Mouse (Mus musculus): ENCODE data around the gene Il1f6. TPM values are rescaled to one million over a fixed set of nuclear protein-coding genes. Genes with fewer than 3 reads are reported as not detected.
A peak's percentile ranks its signal among the peaks of the same experiment; 100 is the strongest.
"Not testable (repeated sequence)": the region's sequence is repeated elsewhere in the genome, so short reads cannot be mapped to it uniquely, and the experiment has no call there.

Gene Il1f6
- polyA plus RNA-seq (2015; fragmentation: Nextera tagmentation; extraction: Ambion mirVana) = 0.28 and 0.97 TPM in 2 replicates

GRCm38 (mm10) chr2:24215118-24215517 lies at the start of gene Il1f6:
Gene Il1f6 (plus strand): TSS chr2:24215418.
- Histone ChIP-seq H3K9me3 (replicated peaks; ENCODE audit: control insufficient read depth, low read length) (no peaks in the 10 kb centered on the region), H3K27ac (ENCODE audit: low read length) (no peak within 1 kb of the TSS), H3K36me3 (ENCODE audit: control insufficient read depth, insufficient read depth, low read length) (no peaks in the 10 kb centered on the region), H3K27me3 (ENCODE audit: control insufficient read depth, insufficient read depth, low read length) (no peaks in the 10 kb centered on the region), H3K4me2 (ENCODE audit: low read depth, low read length) (no peak within 1 kb of the TSS), H3K4me1 (ENCODE audit: control insufficient read depth, insufficient read depth, low read length) (no peaks in the 10 kb centered on the region), H3K9ac (ENCODE audit: low read length) (no peak within 1 kb of the TSS), H3K4me3 (replicated peaks; ENCODE audit: low read length) (no peak within 1 kb of the TSS)
- WGBS = 83% methylated on average over 2 of the region's 2 CpGs
- ATAC-seq (ENCODE audit: insufficient read depth, low FRiP score) = no peak

- peak overlapping the region; percentile 14; the same call in 1 of the 2 replicates for H3K4me3 ChIP-seq (replicated peaks; ENCODE audit: low read length)
- H3K36me3 ChIP-seq (ENCODE audit: control insufficient read depth, insufficient read depth, low read length); H3K27ac ChIP-seq (ENCODE audit: low read length); ATAC-seq (ENCODE audit: insufficient read depth, low FRiP score); H3K9ac ChIP-seq (ENCODE audit: low read length); H3K9me3 ChIP-seq (replicated peaks; ENCODE audit: control insufficient read depth, low read length); H3K4me1 ChIP-seq (ENCODE audit: control insufficient read depth, insufficient read depth, low read length); H3K27me3 ChIP-seq (ENCODE audit: control insufficient read depth, insufficient read depth, low read length): not testable (repeated sequence)
- 10% methylated on average over 14 of the region's 14 CpGs for WGBS
- H3K4me2 ChIP-seq (ENCODE audit: low read depth, low read length) = peak overlapping the region; percentile 38
These were observed 33.4 kb upstream of the Il1f6 start for GRCm38 (mm10) chr2:24181683-24182331.

DNA sequence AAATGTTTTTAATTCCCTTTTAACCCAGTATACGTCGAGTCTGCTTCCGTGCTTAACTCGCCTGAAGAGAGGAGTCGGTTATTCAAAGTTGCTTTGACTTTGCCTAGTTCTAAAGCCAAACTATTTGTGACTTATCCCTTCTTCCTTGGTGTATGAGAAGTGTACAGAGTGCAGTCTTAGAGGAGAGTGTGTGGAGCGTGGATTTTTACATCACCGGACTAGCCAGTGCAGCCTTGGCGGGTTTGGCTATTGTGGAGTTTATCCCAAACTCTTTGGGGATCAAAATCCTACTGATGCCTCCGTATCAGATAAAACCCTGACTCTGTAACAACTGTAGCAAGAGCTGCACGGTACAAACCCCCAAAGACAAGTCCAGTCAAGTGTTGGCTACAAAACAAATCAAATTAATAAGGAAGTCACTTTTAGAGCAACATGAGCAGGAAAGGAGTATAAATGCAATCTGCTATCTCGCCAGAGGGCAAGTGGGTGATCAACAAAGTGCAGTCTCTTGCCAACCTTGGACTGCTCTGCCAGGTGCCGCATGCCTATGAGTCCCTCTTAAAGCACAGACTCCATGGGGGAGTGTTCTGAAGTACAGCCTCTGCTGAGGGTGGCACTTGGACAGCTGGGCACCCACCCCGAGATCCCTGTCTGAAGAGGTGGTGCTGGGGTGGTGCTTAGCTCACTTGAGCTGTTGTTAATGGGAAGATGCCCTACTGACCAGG lies 32.6 kb upstream of the Il1f6 start:
- not testable (repeated sequence) for H3K4me1 ChIP-seq (ENCODE audit: control insufficient read depth, insufficient read depth, low read length); H3K9me3 ChIP-seq (replicated peaks; ENCODE audit: control insufficient read depth, low read length); ATAC-seq (ENCODE audit: insufficient read depth, low FRiP score); H3K36me3 ChIP-seq (ENCODE audit: control insufficient read depth, insufficient read depth, low read length); H3K4me3 ChIP-seq (replicated peaks; ENCODE audit: low read length); H3K27ac ChIP-seq (ENCODE audit: low read length); H3K27me3 ChIP-seq (ENCODE audit: control insufficient read depth, insufficient read depth, low read length); H3K9ac ChIP-seq (ENCODE audit: low read length)
- WGBS = 51% methylated on average over 13 of the region's 13 CpGs
- H3K4me2 ChIP-seq (ENCODE audit: low read depth, low read length) = peak overlapping the region; percentile 38; the same call in 1 of the 2 replicates

DNA sequence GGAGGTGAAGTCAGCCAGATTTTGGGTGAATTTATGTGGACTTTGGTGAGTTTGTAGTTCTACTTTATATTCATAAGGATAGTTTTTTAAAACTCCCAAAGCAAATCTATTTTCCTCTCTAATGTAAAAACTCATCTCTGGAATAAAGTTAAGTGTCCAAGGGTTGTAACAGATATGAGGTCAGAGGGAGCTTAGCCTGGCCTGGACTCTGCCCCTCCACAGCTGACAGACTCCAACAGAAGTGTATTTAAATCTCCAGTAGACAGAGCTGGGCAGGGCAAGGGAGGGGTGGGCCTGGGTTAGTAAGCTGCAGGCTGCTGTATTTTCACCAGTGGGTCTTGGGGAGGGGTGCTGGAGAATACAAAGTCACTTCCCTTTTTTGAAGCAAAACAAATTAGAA lies 31.1 kb upstream of the Il1f6 start:
- ATAC-seq (ENCODE audit: insufficient read depth, low FRiP score); H3K4me3 ChIP-seq (replicated peaks; ENCODE audit: low read length); H3K4me2 ChIP-seq (ENCODE audit: low read depth, low read length); H3K4me1 ChIP-seq (ENCODE audit: control insufficient read depth, insufficient read depth, low read length); H3K27me3 ChIP-seq (ENCODE audit: control insufficient read depth, insufficient read depth, low read length); H3K9ac ChIP-seq (ENCODE audit: low read length); H3K27ac ChIP-seq (ENCODE audit: low read length); H3K36me3 ChIP-seq (ENCODE audit: control insufficient read depth, insufficient read depth, low read length); H3K9me3 ChIP-seq (replicated peaks; ENCODE audit: control insufficient read depth, low read length): not testable (repeated sequence)

DNA sequence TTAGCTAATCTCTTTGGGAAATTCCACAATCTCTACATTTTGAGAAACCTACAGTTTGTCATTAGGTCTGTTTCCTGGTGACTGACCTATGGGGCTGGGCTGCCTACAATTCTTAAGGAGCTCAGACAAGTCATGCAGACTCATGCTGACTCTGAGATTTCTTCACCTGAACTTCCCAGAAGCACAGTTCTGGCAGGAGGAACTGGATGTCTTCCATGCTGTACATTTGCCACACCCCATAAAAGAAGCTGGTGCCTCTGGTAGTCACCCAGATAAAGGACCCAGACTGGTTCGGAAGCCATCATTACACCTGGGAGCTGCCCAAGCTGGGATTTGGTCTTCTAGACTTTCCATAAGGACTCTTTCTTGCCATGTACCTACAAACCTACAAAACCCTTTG lies 29.0 kb upstream of the Il1f6 start, which contains the start of gene Il1f9:
Gene Il1f9 (plus strand): TSS at position 301 of the 400 bp plus-strand sequence.
- no peaks in the 10 kb centered on the region for H3K27me3 ChIP-seq (ENCODE audit: control insufficient read depth, insufficient read depth, low read length)
- no peaks in the 10 kb centered on the region for H3K9me3 ChIP-seq (replicated peaks; ENCODE audit: control insufficient read depth, low read length)
- no peak within 1 kb of the TSS for H3K4me3 ChIP-seq (replicated peaks; ENCODE audit: low read length)
- 77% methylated on average over 1 of the region's 1 CpGs for WGBS
- H3K36me3 ChIP-seq (ENCODE audit: control insufficient read depth, insufficient read depth, low read length) = no peaks in the 10 kb centered on the region
- no peak for ATAC-seq (ENCODE audit: insufficient read depth, low FRiP score)
- no peak within 1 kb of the TSS for H3K27ac ChIP-seq (ENCODE audit: low read length)
- H3K4me2 ChIP-seq (ENCODE audit: low read depth, low read length) = no peak within 1 kb of the TSS
- no peak within 1 kb of the TSS for H3K9ac ChIP-seq (ENCODE audit: low read length)
- no peaks in the 10 kb centered on the region for H3K4me1 ChIP-seq (ENCODE audit: control insufficient read depth, insufficient read depth, low read length)

DNA sequence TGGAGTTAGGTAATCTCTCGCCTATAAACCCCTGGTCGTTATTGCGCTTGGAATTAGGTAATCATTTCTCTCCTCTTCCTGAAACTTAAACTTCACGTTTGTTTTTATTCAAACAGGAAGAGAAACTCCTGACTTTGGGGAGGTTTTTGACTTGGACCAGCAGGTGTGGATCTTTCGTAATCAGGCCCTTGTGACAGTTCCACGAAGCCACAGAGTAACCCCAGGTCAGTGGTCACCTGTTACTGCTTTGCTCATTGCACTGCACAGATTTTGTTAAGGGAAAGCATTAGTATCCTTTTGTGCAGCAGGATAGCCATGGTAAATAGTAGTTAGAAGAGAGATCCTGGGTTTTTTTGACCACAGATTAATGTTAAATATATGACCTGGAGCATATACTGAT lies 27.6 kb upstream of the Il1f6 start:
- Histone ChIP-seq H3K27me3 (ENCODE audit: control insufficient read depth, insufficient read depth, low read length) (no peaks in the 10 kb centered on the region), H3K4me3 (replicated peaks; ENCODE audit: low read length) (no peak overlapping the region), H3K9ac (ENCODE audit: low read length) (no peak overlapping the region), H3K4me1 (ENCODE audit: control insufficient read depth, insufficient read depth, low read length) (no peaks in the 10 kb centered on the region), H3K9me3 (replicated peaks; ENCODE audit: control insufficient read depth, low read length) (no peaks in the 10 kb centered on the region), H3K36me3 (ENCODE audit: control insufficient read depth, insufficient read depth, low read length) (no peaks in the 10 kb centered on the region), H3K27ac (ENCODE audit: low read length) (no peak overlapping the region), H3K4me2 (ENCODE audit: low read depth, low read length) (no peak overlapping the region)
- 57% methylated on average over 6 of the region's 6 CpGs for WGBS
- no peak for ATAC-seq (ENCODE audit: insufficient read depth, low FRiP score)

- ATAC-seq (ENCODE audit: insufficient read depth, low FRiP score) = no peak
- Histone ChIP-seq H3K27me3 (ENCODE audit: control insufficient read depth, insufficient read depth, low read length) (no peaks in the 10 kb centered on the region), H3K27ac (ENCODE audit: low read length) (no peak overlapping the region), H3K36me3 (ENCODE audit: control insufficient read depth, insufficient read depth, low read length) (no peaks in the 10 kb centered on the region), H3K4me1 (ENCODE audit: control insufficient read depth, insufficient read depth, low read length) (no peaks in the 10 kb centered on the region), H3K4me3 (replicated peaks; ENCODE audit: low read length) (no peak overlapping the region), H3K9ac (ENCODE audit: low read length) (no peak overlapping the region), H3K9me3 (replicated peaks; ENCODE audit: control insufficient read depth, low read length) (no peaks in the 10 kb centered on the region), H3K4me2 (ENCODE audit: low read depth, low read length) (no peak overlapping the region)
- 64% methylated on average over 1 of the region's 1 CpGs for WGBS
These were observed 27.0 kb upstream of the Il1f6 start for GRCm38 (mm10) chr2:24188189-24188588.

GRCm38 (mm10) chr2:24227191-24227590 lies 12.0 kb downstream of the Il1f6 start:
- Histone ChIP-seq H3K4me2 (ENCODE audit: low read depth, low read length) (no peak overlapping the region), H3K27me3 (ENCODE audit: control insufficient read depth, insufficient read depth, low read length) (no peaks in the 10 kb centered on the region), H3K27ac (ENCODE audit: low read length) (no peak overlapping the region), H3K4me1 (ENCODE audit: control insufficient read depth, insufficient read depth, low read length) (no peaks in the 10 kb centered on the region), H3K4me3 (replicated peaks; ENCODE audit: low read length) (no peak overlapping the region), H3K36me3 (ENCODE audit: control insufficient read depth, insufficient read depth, low read length) (no peaks in the 10 kb centered on the region), H3K9me3 (replicated peaks; ENCODE audit: control insufficient read depth, low read length) (no peaks in the 10 kb centered on the region), H3K9ac (ENCODE audit: low read length) (no peak overlapping the region)
- no peak for ATAC-seq (ENCODE audit: insufficient read depth, low FRiP score)
- WGBS = 74% methylated on average over 2 of the region's 2 CpGs

DNA sequence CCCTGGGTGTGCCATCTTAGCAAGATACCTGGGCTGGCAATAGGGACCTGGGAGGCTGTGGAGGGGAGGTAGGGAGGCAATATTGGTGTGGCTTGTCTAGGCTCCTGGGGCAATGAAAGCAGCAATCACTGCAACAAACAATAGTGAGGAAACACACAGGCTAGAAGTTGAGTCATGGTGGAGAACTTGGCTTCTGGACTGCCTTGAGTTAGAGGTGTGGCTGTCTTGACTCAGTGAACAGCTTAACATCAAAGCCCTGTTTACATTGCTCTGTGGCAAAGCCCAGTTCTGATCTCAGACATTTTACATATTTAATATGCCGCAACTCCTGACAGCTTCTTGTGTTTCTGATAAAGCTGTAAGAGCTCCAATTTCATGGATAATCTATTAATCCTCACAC lies 52.3 kb downstream of the Il1f6 start:
- no peak overlapping the region for H3K4me2 ChIP-seq (ENCODE audit: low read depth, low read length)
- no peaks in the 10 kb centered on the region for H3K9me3 ChIP-seq (replicated peaks; ENCODE audit: control insufficient read depth, low read length)
- H3K4me1 ChIP-seq (ENCODE audit: control insufficient read depth, insufficient read depth, low read length) = no peaks in the 10 kb centered on the region
- H3K4me3 ChIP-seq (replicated peaks; ENCODE audit: low read length) = no peak overlapping the region
- no peaks in the 10 kb centered on the region for H3K36me3 ChIP-seq (ENCODE audit: control insufficient read depth, insufficient read depth, low read length)
- WGBS = 60% methylated on average over 1 of the region's 1 CpGs
- no peaks in the 10 kb centered on the region for H3K27me3 ChIP-seq (ENCODE audit: control insufficient read depth, insufficient read depth, low read length)
- no peak overlapping the region for H3K9ac ChIP-seq (ENCODE audit: low read length)
- no peak for ATAC-seq (ENCODE audit: insufficient read depth, low FRiP score)
- no peak overlapping the region for H3K27ac ChIP-seq (ENCODE audit: low read length)
